Mouse (Mus musculus) frontal cortex, postnatal 25 days (tissue): ENCODE results near the gene Tmsb10.

Source experiments
- DNase-seq, 2 experiments: peaks; one replicate each; pipeline ENCODE4 v3.0.0; 2022; ENCODE audit warnings: low spot score in 2 of 2

The Tmsb10 gene

DNA sequence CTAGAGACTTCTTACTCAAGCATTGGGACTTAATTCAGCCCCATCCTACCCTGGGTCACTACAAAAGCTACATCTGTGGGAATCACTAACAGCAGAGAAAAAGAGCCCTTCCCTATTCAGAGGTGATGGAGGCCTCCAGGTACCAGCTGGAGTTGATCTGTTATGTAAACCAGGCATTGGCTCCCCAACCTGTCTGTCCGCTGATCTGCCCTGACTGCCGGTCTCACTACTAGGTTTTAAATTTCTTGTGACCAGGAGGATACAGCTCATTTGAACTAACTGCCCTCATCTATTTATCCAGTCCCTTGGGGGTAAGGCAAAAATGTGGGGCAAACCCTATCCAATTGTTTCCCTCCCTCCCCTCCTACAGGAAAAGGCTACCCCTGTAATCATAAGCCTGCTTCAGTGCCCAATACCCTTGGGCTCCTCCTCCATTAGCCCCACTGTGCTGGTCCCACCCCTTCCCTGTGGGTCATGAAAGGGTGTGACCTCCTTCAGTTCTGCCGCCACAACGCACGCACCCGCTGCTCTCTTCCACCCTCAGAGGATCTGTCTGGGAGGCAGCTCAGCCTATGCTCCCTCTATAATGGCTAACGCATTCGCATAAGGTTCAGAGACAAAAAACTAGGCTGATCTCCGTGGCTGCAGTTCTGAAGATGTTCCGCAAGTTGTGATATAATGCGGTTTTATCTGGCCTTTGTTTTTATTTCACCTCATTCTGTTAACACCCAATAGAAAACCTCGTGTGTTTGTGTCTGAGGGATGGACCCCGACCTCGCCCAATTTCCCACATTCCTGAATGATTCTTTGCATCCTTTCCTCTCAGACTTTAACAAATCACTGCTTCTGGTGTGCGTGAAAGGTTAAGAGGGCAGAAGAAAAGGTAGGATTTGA is 2.1 kb downstream of the Tmsb10 start:
- DNase-seq: no peak

DNA sequence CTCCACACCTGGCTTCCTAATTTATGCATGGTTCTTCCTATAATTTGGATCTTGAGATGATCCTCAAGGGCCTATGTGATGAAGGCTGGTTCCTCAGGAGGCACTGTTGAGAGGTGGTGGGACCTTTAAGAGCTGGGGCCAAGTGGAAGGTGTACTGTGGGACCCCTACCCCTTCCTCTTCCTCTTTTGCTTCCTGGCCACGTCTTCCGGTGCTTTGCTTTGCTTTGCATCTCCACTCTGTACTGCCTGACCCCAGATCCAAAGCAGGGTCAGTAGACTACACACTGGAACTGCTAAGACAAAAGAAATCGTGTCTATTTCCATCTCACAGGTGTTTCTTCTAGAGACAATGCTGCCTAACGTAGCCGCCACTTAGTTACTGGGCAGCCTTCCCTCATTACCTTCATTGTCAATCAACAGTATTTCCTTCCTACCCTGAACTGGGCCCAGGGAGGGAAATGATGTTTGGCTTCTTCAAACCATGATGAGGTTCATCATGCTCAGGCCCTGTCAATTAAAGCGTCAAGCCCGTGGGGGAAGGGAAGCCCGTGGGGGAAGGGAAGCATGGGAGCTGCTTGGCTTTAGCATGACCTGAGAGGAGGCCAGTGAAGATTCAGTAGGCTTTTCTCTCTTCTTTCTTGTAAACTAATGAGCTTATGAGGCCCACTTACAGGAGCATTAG is 2.9 kb downstream of the Tmsb10 start:
- DNase-seq: no peak

DNA sequence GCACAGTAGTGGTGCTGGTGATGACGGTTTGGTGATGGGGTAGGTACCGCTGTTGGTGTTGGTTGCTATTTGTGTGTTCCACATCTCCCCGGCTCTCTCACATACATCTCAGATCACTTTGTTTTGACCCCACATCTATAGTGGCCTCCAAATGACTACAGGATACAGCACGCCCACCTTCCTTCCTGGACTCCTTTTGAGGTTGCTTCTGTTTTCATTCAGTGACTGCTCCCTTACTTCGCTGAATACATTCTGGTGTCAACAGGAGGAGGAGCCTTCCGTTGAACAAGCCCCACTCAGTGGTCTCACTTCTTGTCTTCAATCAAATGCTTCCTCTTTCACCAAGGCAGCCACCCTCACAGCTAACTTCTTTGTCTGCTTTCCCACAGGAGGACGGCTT is 3.8 kb downstream of the Tmsb10 start:
- no peak for DNase-seq

DNA sequence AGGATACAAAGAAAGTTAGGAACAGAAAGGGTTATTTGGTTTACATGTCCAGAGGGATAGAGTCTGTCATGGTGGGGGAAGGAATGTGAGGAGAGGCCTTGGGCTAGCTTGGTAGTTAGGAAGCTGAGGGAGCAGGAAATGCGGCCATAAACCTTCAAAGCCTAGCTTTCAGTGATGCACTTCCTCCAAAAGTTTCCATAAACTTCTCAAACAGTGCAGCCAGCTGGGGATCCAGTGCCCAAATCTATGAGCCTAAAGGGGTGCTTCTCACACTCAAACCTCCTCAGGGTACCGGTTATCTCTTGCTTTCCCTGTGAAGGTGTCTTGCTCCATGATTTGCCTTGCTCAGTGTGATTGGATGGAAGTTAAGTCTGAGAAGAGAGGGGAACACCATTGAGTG is 5.6 kb downstream of the Tmsb10 start:
- no peak for DNase-seq

DNA sequence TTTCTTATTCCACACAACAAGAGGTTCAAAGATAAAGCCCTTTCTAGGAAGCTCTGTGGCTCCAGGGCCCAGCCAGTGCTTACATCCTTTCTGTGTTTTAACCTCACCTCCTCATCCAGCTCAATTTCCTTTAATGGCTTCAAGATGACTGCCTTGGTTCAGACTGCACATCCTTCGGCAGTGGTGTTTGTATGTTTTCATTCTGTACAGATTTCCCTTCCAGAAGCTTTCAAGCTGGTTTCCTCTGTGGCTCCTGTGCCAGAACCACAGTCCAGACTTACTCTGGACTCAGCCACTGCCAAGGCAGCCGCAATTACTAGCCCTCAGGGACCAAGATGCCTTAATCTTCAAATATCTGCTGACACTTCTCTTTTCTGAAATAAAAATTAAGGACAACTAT is 6.3 kb downstream of the Tmsb10 start:
- DNase-seq: no peak

DNA sequence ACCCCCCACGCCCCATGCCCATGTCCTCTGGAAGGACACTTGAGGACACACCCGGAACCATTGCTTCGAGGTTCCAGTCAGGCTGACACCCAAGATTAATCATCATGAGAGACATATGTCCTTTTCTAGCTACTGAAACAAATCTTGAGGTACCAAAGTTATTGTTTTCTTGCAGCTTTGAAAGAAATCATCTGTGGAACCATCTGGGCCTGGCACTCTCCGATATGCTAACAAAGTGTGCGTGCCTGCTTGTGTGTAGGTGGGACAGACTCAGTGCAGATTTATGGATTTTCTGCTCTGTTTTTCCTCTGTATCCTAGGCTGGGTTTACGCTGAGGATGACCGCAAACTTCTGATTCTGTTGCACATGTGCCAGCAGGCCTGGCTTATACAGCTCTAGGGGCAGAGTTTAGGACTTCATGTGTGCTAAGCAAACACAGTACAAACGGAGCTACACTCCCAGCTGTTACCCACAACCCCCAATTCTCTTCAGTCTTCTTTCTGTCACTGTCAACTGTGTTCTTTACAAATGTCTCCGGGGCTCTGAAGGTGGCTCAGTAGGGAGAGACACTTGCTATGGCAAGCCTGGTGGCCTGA is 9.3 kb downstream of the Tmsb10 start:
- peak in 1 of 2 experiments; percentile 33 for DNase-seq

DNA sequence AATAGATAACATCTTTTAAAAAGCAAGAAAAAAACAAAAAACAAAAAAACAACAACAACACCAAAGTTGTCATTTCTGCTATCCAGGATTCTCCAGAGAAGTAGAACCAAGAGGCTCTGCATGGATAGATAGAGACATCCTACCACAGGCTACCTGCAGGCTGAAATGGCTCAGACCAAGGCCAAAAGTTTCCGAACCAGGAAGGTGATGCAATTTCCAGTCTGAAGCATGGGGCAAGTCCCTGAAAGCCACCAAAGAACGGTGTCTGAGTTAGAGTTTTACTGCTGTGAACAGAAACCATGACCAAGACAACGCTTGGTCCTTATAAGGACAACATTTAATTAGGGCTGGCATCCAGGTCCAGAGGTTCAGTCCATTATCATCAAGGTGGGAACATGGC is 10.2 kb downstream of the Tmsb10 start:
- no peak for DNase-seq

DNA sequence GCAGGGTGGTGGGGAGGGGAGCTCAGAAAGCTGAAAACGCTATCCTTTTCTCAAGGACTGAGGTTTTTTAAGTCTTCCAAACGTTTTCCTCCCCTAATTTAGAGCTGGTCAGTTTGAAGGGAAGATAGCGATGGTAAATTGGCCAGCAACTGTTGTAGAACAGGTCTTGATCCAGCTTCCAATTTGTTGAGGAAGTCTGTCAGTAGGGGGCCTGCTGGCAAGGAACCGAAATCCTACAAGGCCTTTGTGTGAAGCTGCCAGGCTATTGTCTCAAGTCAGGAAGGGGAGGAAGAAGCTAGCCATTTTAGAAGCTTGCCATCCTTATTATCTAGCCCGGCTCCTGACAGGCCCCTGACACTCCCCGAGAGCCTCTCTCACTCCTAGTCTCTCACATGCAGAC is 10.6 kb downstream of the Tmsb10 start:
- DNase-seq: no peak

DNA sequence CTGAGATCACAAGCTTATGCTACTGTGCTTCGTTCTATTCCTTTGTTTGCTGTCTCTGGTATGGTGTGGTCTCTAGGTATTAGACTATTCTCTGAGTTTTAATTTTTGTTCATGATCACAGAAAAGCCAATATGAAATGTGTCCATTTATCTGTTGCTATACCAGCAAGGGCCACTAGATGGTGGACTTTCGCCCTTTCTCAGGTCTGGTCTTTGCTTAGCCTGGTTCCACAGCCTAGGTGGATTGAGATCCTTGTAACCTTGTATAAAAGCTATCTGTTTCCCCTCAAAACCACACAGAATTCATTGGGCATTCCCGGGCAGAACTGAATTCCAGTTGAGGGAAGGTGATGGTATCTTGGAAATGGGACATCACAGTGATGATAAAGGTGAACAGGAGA is 18.1 kb downstream of the Tmsb10 start:
- peak; percentile 45 to 66 for DNase-seq

DNA sequence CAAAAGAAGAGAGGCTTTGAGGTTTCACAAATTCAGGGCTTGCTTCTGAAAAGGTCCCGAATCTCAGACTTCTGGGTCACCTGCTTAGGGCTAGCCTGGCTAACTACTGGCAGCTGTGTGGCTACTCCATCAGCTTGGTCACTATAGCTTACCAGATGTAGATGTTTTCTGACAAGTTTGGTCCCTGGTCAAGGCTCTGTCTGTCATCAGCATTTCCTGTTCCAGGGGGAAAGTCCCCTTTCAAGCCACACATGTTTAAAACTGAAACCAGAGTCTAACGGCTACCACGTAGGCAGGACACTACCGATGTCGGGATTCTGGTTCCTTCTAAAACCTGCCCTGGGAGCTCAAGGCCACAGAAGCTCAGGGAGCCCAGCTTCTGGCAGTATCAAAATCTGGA is 20.7 kb downstream of the Tmsb10 start:
- no peak for DNase-seq

DNA sequence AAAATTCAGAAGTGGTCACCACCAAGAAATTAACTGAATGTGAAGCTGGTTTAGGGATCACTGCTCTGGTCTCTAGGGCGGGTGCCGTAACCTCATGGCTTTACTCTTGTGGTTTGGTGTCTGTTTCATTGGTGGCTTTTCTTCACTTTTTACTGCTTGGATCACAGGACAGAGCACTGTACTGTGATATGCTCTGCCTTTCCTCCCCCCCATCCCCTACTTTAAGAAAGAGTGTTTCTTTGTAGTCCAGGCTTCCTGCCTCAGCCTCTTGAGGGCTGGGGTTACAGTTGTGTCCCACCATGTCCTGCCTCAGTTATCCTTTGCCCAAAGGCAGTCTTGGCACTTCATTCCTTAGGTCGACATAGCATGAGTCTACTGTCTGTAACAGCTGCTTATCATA is 21.1 kb downstream of the Tmsb10 start:
- DNase-seq: no peak

DNA sequence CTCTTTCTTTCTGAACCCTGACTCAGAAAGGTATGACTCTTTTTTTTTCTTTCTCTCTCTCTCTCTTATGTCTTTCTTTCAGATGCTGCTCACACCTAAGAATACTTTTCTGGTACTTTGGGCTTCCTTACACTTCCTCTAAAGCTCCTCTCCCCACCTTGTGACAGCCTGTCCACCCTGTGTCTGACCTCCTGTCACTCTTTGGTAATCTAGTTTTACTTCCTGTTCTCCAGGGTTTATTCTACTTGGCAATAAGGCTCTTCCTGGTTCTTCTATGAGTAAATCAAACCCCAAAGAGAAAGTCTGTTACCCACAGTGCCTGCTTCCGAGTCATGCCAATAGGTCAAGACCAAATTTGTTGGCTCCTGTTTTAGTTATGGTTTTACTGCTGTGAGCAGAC is 25.6 kb downstream of the Tmsb10 start:
- DNase-seq: no peak

DNA sequence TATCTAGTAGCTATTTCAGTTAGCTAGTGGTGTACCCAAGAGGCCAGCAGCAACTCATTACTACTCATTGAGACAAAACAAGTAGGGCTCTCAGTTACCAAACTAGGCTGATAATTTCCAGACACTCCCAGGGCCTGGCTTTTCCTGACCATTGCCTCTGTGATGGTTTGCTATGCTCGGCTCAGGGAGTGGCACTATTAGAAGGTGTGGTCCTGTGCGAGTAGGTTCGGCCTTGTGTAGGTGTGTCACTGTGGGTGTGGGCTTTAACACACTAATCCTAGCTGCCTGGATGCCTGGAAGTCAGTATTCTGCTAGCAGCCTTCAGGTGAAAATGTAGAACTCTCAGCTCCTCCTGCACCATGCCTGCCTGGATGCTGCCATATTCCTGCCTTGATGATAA is 27.0 kb downstream of the Tmsb10 start:
- no peak for DNase-seq

DNA sequence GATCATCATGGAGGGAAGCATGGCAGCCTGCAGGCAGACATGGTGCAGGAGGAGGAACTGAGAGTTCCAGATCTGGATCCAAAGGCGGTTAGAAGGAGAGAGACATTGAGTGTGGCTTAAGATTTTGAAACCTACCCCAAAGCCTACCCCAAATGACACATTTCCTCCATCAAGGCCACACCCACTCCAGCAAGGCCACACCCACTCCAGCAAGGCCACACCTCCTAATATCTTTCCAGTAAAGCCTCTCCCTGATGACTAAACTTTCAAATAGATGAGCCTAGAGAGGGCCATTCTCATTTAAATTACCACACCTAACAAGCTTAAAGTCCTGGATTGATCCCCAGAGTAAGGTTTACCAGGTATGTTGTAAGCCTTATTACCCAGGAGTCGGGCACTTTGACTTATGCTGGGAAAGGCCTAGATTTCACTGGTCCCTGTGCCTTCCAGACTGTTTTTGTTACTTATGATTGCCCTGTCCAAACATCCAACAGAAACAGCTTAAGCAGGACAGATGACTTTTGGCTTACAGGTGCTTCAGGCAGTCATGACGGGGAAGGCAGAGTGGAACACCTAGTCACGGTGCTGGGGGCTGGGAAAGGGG is 28.7 kb downstream of the Tmsb10 start:
- no peak for DNase-seq

DNA sequence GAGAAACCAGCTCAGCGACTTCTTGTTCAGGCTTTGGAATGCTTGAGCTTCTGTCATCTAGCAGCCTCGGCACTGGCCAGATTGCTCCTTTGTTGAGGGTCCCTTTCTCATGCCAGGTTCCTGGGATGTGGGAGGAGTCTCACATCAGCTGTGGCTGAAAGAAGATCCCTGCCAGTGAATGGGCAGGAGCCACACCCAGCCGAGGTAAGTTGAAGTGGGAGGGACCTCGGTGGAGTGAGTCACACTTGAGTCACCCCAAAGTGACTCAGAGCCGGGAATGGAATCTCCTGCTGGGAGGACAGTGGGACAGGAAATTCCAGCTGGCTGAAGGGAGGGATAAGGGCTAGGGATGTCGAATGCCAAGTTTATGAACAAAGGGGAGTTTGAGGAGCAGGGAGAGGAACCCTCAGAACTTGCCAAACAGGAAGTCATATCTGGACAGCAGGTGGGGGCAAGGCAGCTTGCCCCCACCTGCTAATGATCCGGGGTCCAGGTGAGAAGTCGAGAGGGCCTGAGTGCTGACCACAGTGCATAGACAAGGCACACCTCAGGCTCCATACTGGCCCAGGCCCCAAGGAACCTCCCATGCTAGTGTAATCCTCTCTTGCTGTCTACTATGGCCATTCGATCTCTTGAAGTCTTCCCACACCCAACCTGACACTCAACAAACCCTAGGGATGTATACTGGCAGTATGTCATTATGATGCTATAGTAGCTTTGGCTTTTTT is 31.6 kb downstream of the Tmsb10 start:
- no peak for DNase-seq

DNA sequence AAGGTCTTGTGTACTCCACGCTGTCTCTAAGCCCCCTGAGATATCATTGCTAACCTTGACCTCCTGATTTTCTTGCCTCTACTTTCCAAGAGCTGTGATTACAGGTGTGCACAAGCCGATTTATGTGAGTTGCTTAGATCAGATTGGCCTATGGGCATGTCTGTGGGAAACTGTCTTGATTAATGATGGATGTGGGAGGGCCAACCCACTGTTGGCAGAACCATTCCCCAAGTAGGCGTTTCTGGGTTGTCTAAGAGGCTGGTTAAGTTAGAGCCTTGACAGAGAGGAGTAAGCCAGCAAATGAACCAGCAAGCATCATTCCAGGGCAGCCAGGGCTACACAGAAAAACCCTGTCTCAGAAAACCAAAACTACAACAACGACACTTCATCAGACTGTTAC is 32.5 kb downstream of the Tmsb10 start:
- no peak for DNase-seq

DNA sequence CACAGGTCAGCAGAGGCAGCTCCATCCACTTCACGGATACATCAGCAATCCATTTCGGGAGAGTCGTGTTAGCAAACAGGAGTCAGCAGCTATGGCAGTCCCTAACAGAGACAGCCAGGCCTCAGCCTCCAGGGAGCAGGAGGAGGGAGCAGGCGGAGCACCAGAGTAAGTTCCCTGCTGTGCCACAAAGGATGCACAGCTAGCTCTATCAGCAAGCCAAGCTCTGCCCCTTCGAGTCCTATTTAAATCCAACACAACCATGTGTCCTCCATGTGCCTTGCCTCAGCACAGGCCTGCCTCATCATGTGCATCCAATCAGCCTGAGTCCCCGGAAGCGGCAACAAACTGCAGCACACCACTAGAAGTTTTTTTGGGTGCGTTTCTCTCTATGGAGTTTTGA is 35.2 kb downstream of the Tmsb10 start:
- DNase-seq: no peak

DNA sequence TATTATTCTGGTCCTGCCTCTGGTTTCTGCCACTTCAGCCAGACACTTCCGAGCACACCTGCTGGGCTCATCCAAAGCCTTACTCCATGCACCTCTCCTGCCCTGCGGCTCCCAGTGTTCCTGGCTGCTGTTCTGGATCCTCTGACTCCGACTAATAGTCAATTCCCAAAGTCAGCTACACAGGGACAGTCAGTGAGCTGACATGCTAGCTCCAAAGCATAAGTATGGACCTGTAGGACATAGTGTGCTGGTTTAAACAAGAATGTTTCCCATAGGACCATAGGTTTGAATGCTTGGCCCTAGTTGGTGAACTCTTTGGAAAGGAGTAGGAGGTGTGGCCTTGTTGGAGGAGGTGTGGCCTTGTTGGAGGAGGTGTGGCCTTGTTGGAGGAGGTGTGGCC is 37.5 kb downstream of the Tmsb10 start:
- no peak for DNase-seq

DNA sequence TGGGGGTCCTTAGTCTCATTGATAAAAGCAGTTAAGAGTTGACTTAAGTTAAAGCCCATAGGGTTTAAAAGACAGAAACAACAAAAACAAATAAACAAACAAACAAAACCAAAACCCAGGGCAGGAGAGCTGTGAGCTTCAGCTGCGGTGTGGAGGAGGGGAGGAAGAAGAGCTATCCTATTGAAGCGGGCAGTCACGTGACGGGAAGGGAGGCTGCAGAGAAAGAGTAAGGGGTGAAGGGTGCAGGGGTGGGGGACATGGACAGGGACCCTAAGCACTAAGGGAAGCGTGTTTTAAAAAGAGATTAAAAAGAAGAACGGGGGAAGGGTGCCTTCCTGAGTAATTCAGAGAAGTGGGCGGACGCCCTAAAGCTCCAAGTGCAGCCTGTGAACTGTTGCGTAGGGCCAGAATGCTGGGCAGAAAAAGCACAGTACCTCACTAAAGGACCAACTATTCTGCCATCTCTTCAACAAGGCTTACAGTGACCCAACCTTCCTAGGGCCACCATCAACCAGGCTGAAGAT is 40.0 kb downstream of the Tmsb10 start:
- no peak for DNase-seq

DNA sequence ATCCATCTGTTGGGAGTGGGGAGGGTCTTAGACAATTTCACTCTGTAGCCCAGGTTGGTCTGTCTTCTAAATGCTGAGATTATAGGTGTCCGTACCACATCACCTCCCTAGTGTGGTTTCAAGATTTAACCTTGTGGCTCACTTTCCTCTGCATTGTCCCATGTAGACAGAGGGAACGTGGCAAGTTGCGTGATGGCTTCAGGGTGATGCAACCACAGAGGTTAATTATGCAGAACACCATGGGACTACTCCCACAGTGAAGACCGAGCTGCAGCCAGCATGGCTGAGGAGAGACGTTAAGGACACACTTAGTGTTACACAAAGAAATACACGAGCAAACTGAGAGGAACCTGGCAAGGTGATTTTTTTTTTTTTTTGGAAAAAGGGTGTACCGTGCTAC is 42.2 kb downstream of the Tmsb10 start:
- no peak for DNase-seq

DNA sequence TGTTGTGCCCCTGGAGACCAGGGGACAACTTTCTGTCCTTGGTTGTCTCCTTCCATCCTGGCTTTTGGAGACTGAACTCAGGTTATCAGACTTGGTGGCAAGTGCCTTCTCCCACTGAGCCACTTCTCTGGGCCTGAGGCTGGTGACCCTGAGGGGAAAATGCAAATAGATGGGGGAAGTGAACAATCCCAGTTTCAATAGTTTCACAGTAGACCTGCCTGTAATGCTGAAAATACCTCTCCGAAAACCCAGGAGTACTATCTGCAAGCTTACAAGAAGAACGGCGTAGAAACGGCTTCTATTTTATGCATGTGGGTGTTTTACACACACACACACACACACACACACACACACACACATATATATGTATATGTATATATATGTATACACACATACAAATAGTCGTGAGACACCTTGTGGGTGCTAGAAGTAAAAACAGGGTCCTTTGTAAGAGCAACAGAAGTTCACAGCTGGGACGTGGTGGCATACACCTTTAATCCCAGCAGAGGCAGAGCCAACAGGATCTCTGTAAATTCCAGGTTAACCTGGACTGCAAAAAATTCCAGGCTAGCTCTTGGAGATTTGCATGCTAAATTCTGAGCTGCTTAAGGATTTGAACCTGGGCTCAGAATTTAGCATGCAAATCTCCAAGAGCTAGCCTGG is 44.3 kb downstream of the Tmsb10 start:
- DNase-seq: no peak
